27 mouse cellular contexts compared by ENCODE assay signal in the genomic region with DNA sequence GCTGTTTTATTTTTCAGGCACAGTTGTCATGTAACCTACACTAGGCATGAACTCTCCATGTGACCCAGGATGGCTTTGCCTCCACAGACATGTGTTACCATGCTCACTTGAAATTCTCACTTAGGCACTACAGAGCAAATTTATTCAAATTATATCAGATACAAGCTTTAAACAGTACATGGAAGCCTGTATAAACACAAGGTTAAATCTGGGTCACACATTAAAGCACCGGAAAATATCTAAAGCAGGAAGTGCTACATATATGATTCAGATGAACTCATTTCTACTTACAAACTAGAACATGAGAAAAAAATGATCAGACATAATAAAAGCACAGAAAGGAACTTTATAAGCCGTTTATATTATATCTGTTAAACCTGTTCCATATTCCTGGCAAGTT.
"Had no signal": no experiment of that assay in that cellular context is flagged by ENCODE, and none has a peak within 500 bp of the region (broad histone marks: within the 10 kb centered on the region; RNA-seq: fewer than 3 reads in every experiment).

No protein-coding gene starts in this region.

- ATAC-seq: forebrain, embryonic 13.5 days; forebrain, embryonic 14.5 days; forebrain, embryonic 15.5 days; forebrain, embryonic 16.5 days; forebrain, postnatal 0 days had no signal

- H3K4me1 ChIP-seq: embryonic facial prominence, embryonic 10.5 days; embryonic facial prominence, embryonic 12.5 days; embryonic facial prominence, embryonic 13.5 days; embryonic facial prominence, embryonic 15.5 days; forebrain, embryonic 10.5 days; forebrain, embryonic 12.5 days; forebrain, embryonic 13.5 days; forebrain, embryonic 15.5 days had no signal

- H3K9me3 ChIP-seq: embryonic facial prominence, embryonic 10.5 days; embryonic facial prominence, embryonic 12.5 days; embryonic facial prominence, embryonic 13.5 days; embryonic facial prominence, embryonic 15.5 days; forebrain, embryonic 10.5 days; forebrain, embryonic 12.5 days; forebrain, embryonic 13.5 days; forebrain, embryonic 15.5 days had no signal

- H3K4me2 ChIP-seq: embryonic facial prominence, embryonic 12.5 days; embryonic facial prominence, embryonic 13.5 days; embryonic facial prominence, embryonic 15.5 days; forebrain, embryonic 12.5 days; forebrain, embryonic 13.5 days; forebrain, embryonic 15.5 days had no signal

- H3K27ac ChIP-seq: embryonic facial prominence, embryonic 10.5 days; embryonic facial prominence, embryonic 12.5 days; embryonic facial prominence, embryonic 13.5 days; embryonic facial prominence, embryonic 15.5 days; forebrain, embryonic 10.5 days; forebrain, embryonic 12.5 days; forebrain, embryonic 13.5 days; forebrain, embryonic 15.5 days; gastrocnemius, adult 2 months; heart, adult 2 months had no signal

- DNase-seq: cerebellum, adult 8-10 months; cerebellum, adult 9-10 months; cerebellum, adult 9-11 months; cerebellum, postnatal 10 days; cerebellum, postnatal 14 days; cerebellum, postnatal 25 days; cerebellum, postnatal 36 days; embryo, embryonic 11 days; forebrain, postnatal 0 days; gastrocnemius, adult 2 months; gastrocnemius, postnatal 10 days; gastrocnemius, postnatal 14 days; gastrocnemius, postnatal 25 days; gastrocnemius, postnatal 36 days; heart, adult 18-20 months; heart, adult 2 months had no signal

- H3K27me3 ChIP-seq: embryonic facial prominence, embryonic 12.5 days; embryonic facial prominence, embryonic 13.5 days; embryonic facial prominence, embryonic 15.5 days; forebrain, embryonic 12.5 days; forebrain, embryonic 13.5 days; forebrain, embryonic 15.5 days had no signal

- H3K4me3 ChIP-seq: embryonic facial prominence, embryonic 10.5 days; embryonic facial prominence, embryonic 12.5 days; embryonic facial prominence, embryonic 13.5 days; embryonic facial prominence, embryonic 15.5 days; erythroblast, embryonic 14.5 days; forebrain, embryonic 10.5 days; forebrain, embryonic 12.5 days; forebrain, embryonic 13.5 days; forebrain, embryonic 15.5 days; gastrocnemius, adult 2 months; heart, adult 2 months had no signal

- H3K9ac ChIP-seq: embryonic facial prominence, embryonic 12.5 days; embryonic facial prominence, embryonic 13.5 days; embryonic facial prominence, embryonic 15.5 days; forebrain, embryonic 12.5 days; forebrain, embryonic 13.5 days; forebrain, embryonic 15.5 days; forebrain, postnatal 0 days had no signal
